In the genomic region with DNA sequence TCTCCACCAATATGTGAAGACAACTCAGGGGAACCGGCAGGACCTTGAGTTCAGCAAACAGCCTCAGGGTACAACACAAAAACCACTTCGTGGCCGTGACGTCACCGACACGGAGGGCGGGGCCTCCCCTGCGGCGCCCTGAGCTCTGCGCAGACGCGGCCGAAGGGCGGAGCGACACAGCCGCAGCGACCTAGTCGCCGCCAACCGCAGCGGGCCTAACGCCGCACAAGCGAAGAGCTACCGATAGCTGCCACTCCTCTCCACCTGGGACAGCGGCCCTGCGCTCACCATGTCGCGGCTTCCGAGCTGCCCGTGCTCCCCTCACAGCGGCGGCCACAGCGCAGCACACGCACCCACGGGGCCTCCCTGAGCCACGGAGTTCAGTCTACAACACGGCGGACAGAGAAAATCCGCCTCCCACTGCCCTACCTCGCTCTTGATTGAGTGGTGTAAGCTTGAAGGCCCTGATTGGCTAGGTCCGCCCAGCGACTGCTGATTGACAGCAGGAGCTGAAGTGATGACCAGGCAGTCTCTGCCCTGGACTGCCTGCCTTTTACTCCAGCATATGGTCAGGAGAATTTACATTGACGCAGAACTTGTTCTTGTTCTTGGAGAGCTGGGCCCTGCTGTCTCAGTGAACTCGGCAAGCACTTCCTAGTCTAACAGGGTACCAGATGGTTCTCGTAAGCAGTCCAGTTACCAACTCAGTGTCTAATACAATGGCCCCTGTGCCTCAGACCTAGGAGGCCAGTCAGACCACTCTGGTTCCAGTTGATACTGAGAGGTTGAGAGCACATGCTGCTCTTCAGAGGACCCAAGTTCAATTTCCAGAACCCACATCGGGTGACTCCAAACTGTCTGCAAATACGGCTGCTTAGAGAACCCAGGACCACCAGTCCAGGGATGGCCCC, we compare ENCODE assay signal across 8 mouse cellular contexts. TPM values are rescaled to one million over a fixed set of nuclear protein-coding genes. Genes with fewer than 3 reads are reported as not detected.
DNase-seq lines count a peak whose midpoint lies in the region; ATAC-seq and TF ChIP-seq lines count a peak whose summit lies in the region.

Zfp963 (minus strand) TSS at position 427 of the 911 bp plus-strand sequence.

- peaks cover 5% of the 10 kb centered on the region; the same call in 1 of the 2 replicates for H3K4me1 ChIP-seq in hindbrain, postnatal 0 days (ENCODE audit: insufficient read depth, low read length)

- no peak for TF ChIP-seq CTCF in gastrocnemius, adult 2 months (IDR thresholded peaks at IDR 0.05)
- TF ChIP-seq CTCF in hindbrain, postnatal 0 days (IDR thresholded peaks at IDR 0.05; ENCODE audit: low read depth): no peak
- no peak; the same call in 1 of the 2 replicates for TF ChIP-seq CTCF in left cerebral cortex, adult 2 months (IDR thresholded peaks at IDR 0.05)

- H3K27ac ChIP-seq in gastrocnemius, adult 2 months: peak within 1 kb of the TSS; percentile 100
- H3K27ac ChIP-seq in hindbrain, postnatal 0 days: peak within 1 kb of the TSS; percentile 100
- peak within 1 kb of the TSS; percentile 100 for H3K27ac ChIP-seq in left cerebral cortex, adult 2 months

- peak within 1 kb of the TSS; percentile 90 for H3K4me3 ChIP-seq in gastrocnemius, adult 2 months
- H3K4me3 ChIP-seq in hindbrain, postnatal 0 days (ENCODE audit: low read length): peak within 1 kb of the TSS; percentile 74
- peak within 1 kb of the TSS; percentile 52 for H3K4me3 ChIP-seq in left cerebral cortex, adult 2 months

- peak within 1 kb of the TSS; percentile 79 for H3K9ac ChIP-seq in hindbrain, postnatal 0 days (replicated peaks; ENCODE audit: low read length)

- H3K9me3 ChIP-seq in hindbrain, postnatal 0 days (ENCODE audit: low read length): no peaks in the 10 kb centered on the region

- intact Hi-C loops in gastrocnemius, adult 2 months (cut with DNase I): loop anchor here (2.0 to 10.0 kb wide), 2 partner anchors 33 to 125 kb away; partner anchors contain the start of gene Zfp868
- intact Hi-C loops in left cerebral cortex, adult 2 months (cut with DNase I): loop anchor here (2.0 kb wide), 1 partner anchor 33 kb away; no protein-coding TSS in a partner anchor

- 3% methylated on average over 48 of the region's 48 CpGs for WGBS in hindbrain, postnatal 0 days

- no peaks in the 10 kb centered on the region for H3K27me3 ChIP-seq in hindbrain, postnatal 0 days (ENCODE audit: insufficient read depth, low read length)

- peak; percentile 92 for ATAC-seq in common myeloid progenitor, adult 5-6 weeks (replicated peaks; ENCODE audit: low read depth, poor library complexity, severe bottlenecking)
- ATAC-seq in hindbrain, postnatal 0 days: peak; percentile 99
- ATAC-seq in megakaryocyte, adult 5-6 weeks (ENCODE audit: poor library complexity, severe bottlenecking): peak; percentile 96

- DNase-seq in ZHBTc4 (ENCODE audit: low read depth, low spot score): peak; percentile 98
- peak; percentile 97 for DNase-seq in gastrocnemius, adult 2 months
- peak; percentile 97 for DNase-seq in hindbrain, postnatal 0 days (ENCODE audit: low spot score)
- DNase-seq in left cerebral cortex, adult 2 months (ENCODE audit: extremely low spot score in 1 of 2, low spot score in 2 of 2): peak; percentile 95 to 96
- DNase-seq in right cerebral cortex, adult 2 months (ENCODE audit: low spot score in 2 of 2): peak; percentile 91 to 97
- DNase-seq in urinary bladder, postnatal 14 days (ENCODE audit: low spot score): peak; percentile 95

- H3K4me2 ChIP-seq in hindbrain, postnatal 0 days (ENCODE audit: low read depth, low read length): peak within 1 kb of the TSS; percentile 49

- no peaks in the 10 kb centered on the region for H3K36me3 ChIP-seq in hindbrain, postnatal 0 days (ENCODE audit: insufficient read depth, low read length)

RNA-seq across cellular contexts. Expression of gene Zfp963, which starts in this region (rescaled TPM):
- 1.9 and 4.8 TPM in 2 replicates for total RNA-seq in common myeloid progenitor, adult 5-6 weeks (2017)
- 1 to 10 TPM; 3.4 to 4.1 TPM for total RNA-seq in gastrocnemius, adult 2 months (2021)
- total RNA-seq in hindbrain, postnatal 0 days (2014; rRNA removed): 3.0 and 4.9 TPM in 2 replicates
- 3.7 and 4.8 TPM in 2 replicates for polyA plus RNA-seq in hindbrain, postnatal 0 days (2015; fragmentation: Nextera tagmentation; extraction: Ambion mirVana)
- 1 to 10 TPM; 3.7 to 3.9 TPM for total RNA-seq in left cerebral cortex, adult 2 months (2021)
- total RNA-seq in megakaryocyte, adult 5-6 weeks (2015): 7.2 and 8.0 TPM in 2 replicates
- total RNA-seq in megakaryocyte, adult 5-6 weeks (2017): 3.7 and 5.5 TPM in 2 replicates

Comparison
In these comparisons a context has a peak if more than half of its experiments do, and no peak if none do; other contexts are left out.
1. Peak in every context shown above with its lines: DNase-seq, ATAC-seq, H3K4me3 ChIP-seq and H3K27ac ChIP-seq.